Mouse (Mus musculus): ENCODE data around the gene Washc3. TPM values are rescaled to one million over a fixed set of nuclear protein-coding genes. Genes with fewer than 3 reads are reported as not detected.

The Washc3 gene
- polyA plus RNA-seq (2015; fragmentation: Nextera tagmentation; extraction: Ambion mirVana) = 73.0 and 75.2 TPM in 2 replicates

GRCm38 (mm10) chr10:88200951-88201638 is at the start of gene Washc3:
TSS of gene Washc3 (plus strand) at chr10:88201093.
- Histone ChIP-seq H3K27ac (ENCODE audit: low read length) (0 out of 2 replicates have a peak within 1 kb of the TSS, but pooled peaks have one; percentile 49), H3K4me2 (replicated peaks; ENCODE audit: low read depth, low read length) (peak within 1 kb of the TSS; percentile 78), H3K4me3 (ENCODE audit: low read depth, low read length) (peak within 1 kb of the TSS; percentile 69), H3K36me3 (ENCODE audit: insufficient read depth, low read length) (no peaks in the 10 kb centered on the region), H3K27me3 (replicated peaks; ENCODE audit: insufficient read depth, low read length) (no peaks in the 10 kb centered on the region), H3K4me1 (ENCODE audit: insufficient read depth, low read depth, low read length) (peaks cover 8% of the 10 kb centered on the region; the same call in 1 of the 2 replicates), H3K9me3 (ENCODE audit: low read length) (no peaks in the 10 kb centered on the region), H3K9ac (replicated peaks; ENCODE audit: low read depth) (peak within 1 kb of the TSS; percentile 80)
- DNase-seq (ENCODE audit: low spot score) (peak; percentile 96), ATAC-seq (peak; percentile 99)
- WGBS = 2% methylated on average over 22 of the region's 23 CpGs
- TF ChIP-seq EP300 (IDR thresholded peaks at IDR 0.05) (no peak), CTCF (IDR thresholded peaks at IDR 0.05) (0 out of 2 replicates have a peak, but pooled peaks have one; percentile 1)

GRCm38 (mm10) chr10:88151658-88152057 is 49.2 kb upstream of the Washc3 start:
- ATAC-seq = no peak
- 91% methylated on average over 6 of the region's 6 CpGs for WGBS
- H3K4me1 ChIP-seq (ENCODE audit: insufficient read depth, low read depth, low read length) = no peaks in the 10 kb centered on the region; the same call in 1 of the 2 replicates

GRCm38 (mm10) chr10:88162096-88162495 is 38.8 kb upstream of the Washc3 start:
- Histone ChIP-seq H3K4me3 (ENCODE audit: low read depth, low read length) (no peak overlapping the region), H3K4me1 (ENCODE audit: insufficient read depth, low read depth, low read length) (no peaks in the 10 kb centered on the region), H3K27ac (ENCODE audit: low read length) (no peak overlapping the region), H3K4me2 (replicated peaks; ENCODE audit: low read depth, low read length) (no peak overlapping the region), H3K27me3 (replicated peaks; ENCODE audit: insufficient read depth, low read length) (no peaks in the 10 kb centered on the region), H3K9ac (replicated peaks; ENCODE audit: low read depth) (no peak overlapping the region), H3K36me3 (ENCODE audit: insufficient read depth, low read length) (peaks cover 4% of the 10 kb centered on the region; the same call in 1 of the 2 replicates), H3K9me3 (ENCODE audit: low read length) (no peaks in the 10 kb centered on the region)
- WGBS = 96% methylated on average over 2 of the region's 2 CpGs
- TF ChIP-seq EP300 (IDR thresholded peaks at IDR 0.05) (no peak), CTCF (IDR thresholded peaks at IDR 0.05) (no peak)
- DNase-seq (ENCODE audit: low spot score) (no peak), ATAC-seq (no peak)

More at GRCm38 (mm10) chr10:88151658-88152057, 49.2 kb upstream of the Washc3 start:
- DNase-seq (ENCODE audit: low spot score) = no peak
- 0 out of 2 replicates have a peak, but pooled peaks cover 4% of the 10 kb centered on the region for H3K36me3 ChIP-seq (ENCODE audit: insufficient read depth, low read length)
- H3K27me3 ChIP-seq (replicated peaks; ENCODE audit: insufficient read depth, low read length) = no peaks in the 10 kb centered on the region
- H3K4me3 ChIP-seq (ENCODE audit: low read depth, low read length) = no peak overlapping the region
- H3K4me2 ChIP-seq (replicated peaks; ENCODE audit: low read depth, low read length) = no peak overlapping the region
- H3K9me3 ChIP-seq (ENCODE audit: low read length) = no peaks in the 10 kb centered on the region
- TF ChIP-seq EP300 (IDR thresholded peaks at IDR 0.05) (no peak), CTCF (IDR thresholded peaks at IDR 0.05) (no peak)
- no peak overlapping the region for H3K27ac ChIP-seq (ENCODE audit: low read length)
- H3K9ac ChIP-seq (replicated peaks; ENCODE audit: low read depth) = no peak overlapping the region

- TF ChIP-seq CTCF (IDR thresholded peaks at IDR 0.05) (no peak), EP300 (IDR thresholded peaks at IDR 0.05) (no peak)
- ATAC-seq (no peak), DNase-seq (ENCODE audit: low spot score) (no peak)
- 0 out of 2 replicates have a peak, but pooled peaks cover 3% of the 10 kb centered on the region for H3K4me1 ChIP-seq (ENCODE audit: insufficient read depth, low read depth, low read length)
- H3K27ac ChIP-seq (ENCODE audit: low read length) = no peak overlapping the region
- no peak overlapping the region for H3K4me3 ChIP-seq (ENCODE audit: low read depth, low read length)
- no peaks in the 10 kb centered on the region for H3K27me3 ChIP-seq (replicated peaks; ENCODE audit: insufficient read depth, low read length)
- H3K9ac ChIP-seq (replicated peaks; ENCODE audit: low read depth) = no peak overlapping the region
- H3K9me3 ChIP-seq (ENCODE audit: low read length) = no peaks in the 10 kb centered on the region
- WGBS = 95% methylated on average over 5 of the region's 5 CpGs
- peaks cover 4% of the 10 kb centered on the region; the same call in 1 of the 2 replicates for H3K36me3 ChIP-seq (ENCODE audit: insufficient read depth, low read length)
- H3K4me2 ChIP-seq (replicated peaks; ENCODE audit: low read depth, low read length) = no peak overlapping the region
These were observed 38.2 kb upstream of the Washc3 start for GRCm38 (mm10) chr10:88162676-88163075.

- H3K9ac ChIP-seq (replicated peaks; ENCODE audit: low read depth) = no peak overlapping the region
- ATAC-seq (no peak), DNase-seq (ENCODE audit: low spot score) (no peak)
- no peak overlapping the region for H3K27ac ChIP-seq (ENCODE audit: low read length)
- H3K9me3 ChIP-seq (ENCODE audit: low read length) = no peaks in the 10 kb centered on the region
- peaks cover 4% of the 10 kb centered on the region; the same call in 1 of the 2 replicates for H3K36me3 ChIP-seq (ENCODE audit: insufficient read depth, low read length)
- TF ChIP-seq EP300 (IDR thresholded peaks at IDR 0.05) (no peak), CTCF (IDR thresholded peaks at IDR 0.05) (peak; percentile 42)
- WGBS = 86% methylated on average over 3 of the region's 3 CpGs
- no peak overlapping the region for H3K4me2 ChIP-seq (replicated peaks; ENCODE audit: low read depth, low read length)
- no peak overlapping the region for H3K4me3 ChIP-seq (ENCODE audit: low read depth, low read length)
- H3K4me1 ChIP-seq (ENCODE audit: insufficient read depth, low read depth, low read length) = 0 out of 2 replicates have a peak, but pooled peaks cover 4% of the 10 kb centered on the region
- H3K27me3 ChIP-seq (replicated peaks; ENCODE audit: insufficient read depth, low read length) = no peaks in the 10 kb centered on the region
These were observed 34.7 kb upstream of the Washc3 start for GRCm38 (mm10) chr10:88166158-88166557.

GRCm38 (mm10) chr10:88167438-88168077 is 33.3 kb upstream of the Washc3 start:
- Histone ChIP-seq H3K27me3 (replicated peaks; ENCODE audit: insufficient read depth, low read length) (no peaks in the 10 kb centered on the region), H3K4me3 (ENCODE audit: low read depth, low read length) (no peak overlapping the region), H3K27ac (ENCODE audit: low read length) (peak overlapping the region; percentile 26; the same call in 1 of the 2 replicates), H3K9ac (replicated peaks; ENCODE audit: low read depth) (no peak overlapping the region), H3K9me3 (ENCODE audit: low read length) (no peaks in the 10 kb centered on the region), H3K4me1 (ENCODE audit: insufficient read depth, low read depth, low read length) (0 out of 2 replicates have a peak, but pooled peaks cover 4% of the 10 kb centered on the region), H3K36me3 (ENCODE audit: insufficient read depth, low read length) (no peaks in the 10 kb centered on the region), H3K4me2 (replicated peaks; ENCODE audit: low read depth, low read length) (no peak overlapping the region)
- 47% methylated on average over 7 of the region's 7 CpGs for WGBS
- TF ChIP-seq CTCF (IDR thresholded peaks at IDR 0.05) = no peak
- no peak for ATAC-seq
- peak; percentile 30 for DNase-seq (ENCODE audit: low spot score)
